Mouse (Mus musculus) liver, postnatal 0 days (tissue): ENCODE results near the gene Akr1b8.

Source experiments
- CTCF ChIP-seq: sonication (generic); IDR thresholded peaks from 2 replicates; pipeline ENCODE4 v1.5.1; 2016; ENCODE audit warnings: antibody characterized with exemption, low read depth
- EP300 ChIP-seq: IDR thresholded peaks from 2 replicates; pipeline ENCODE4 v1.6.1; 2016; ENCODE audit warnings: antibody characterized with exemption, low read depth, mild to moderate bottlenecking

DNA sequence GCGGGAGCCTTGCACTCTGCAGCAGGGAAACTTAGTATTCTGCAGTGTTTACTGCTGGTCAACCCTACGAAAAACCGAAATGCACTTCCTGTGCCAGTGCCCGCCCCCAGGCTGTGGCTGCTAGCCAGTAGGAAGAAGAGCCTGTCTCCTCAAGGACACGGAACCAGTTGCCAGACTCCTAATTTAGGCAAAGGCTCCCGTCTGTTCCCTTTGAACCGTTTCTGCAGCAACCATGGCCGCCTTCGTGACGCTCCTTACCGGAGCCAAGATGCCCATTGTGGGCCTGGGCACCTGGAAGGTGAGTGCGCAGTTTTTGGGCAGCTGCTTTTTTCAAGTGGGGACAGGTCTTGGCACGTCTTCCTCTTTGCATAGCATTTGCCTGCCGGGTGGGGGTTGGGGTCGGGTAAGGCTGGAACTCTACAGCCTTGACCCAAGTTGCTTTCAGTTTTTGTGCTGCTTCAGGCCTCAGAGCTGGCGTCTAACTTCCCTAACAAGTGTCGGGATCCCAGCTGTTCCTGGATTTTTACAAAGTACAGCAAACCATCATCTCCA lies 30.3 kb downstream of the Akr1b8 start, which contains the start of gene Akr1b10:
- TF ChIP-seq CTCF (no peak), EP300 (no peak)
